Comparison of ENCODE assay signal across 22 mouse cellular contexts in the genomic region with DNA sequence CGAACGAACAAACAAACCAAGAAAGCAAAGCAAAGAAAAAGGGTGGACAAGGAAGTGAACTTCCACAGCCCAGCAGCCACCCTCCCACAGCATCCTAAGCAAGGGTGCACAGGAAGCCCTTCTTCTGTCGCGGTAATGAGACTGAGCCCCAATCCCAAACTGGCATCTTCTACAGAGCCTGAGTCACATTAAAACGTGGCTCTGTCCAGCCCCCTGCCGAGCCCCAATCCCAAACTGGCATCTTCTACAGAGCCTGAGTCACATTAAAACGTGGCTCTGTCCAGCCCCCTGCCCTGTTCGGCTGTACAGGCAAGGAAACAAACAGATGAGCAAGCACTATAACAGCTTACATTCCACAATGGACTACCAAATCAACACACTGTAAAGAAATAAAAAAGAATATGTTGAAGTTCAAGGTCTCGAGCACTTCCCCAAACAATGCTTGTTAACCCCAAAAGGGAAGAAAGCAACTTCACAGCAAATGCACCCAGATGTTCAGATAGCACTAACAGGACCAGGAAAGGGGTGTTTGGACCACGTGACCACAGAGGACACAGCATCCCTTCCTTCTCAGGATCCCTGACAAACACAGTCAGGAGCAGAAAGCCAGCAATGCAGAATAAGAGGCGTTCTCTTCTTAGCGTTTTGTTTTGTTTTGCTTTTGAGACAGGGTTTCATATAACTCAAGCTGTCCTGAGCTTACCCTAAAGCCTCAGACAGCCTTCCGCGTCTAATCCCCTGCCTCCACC. TPM values are rescaled to one million over a fixed set of nuclear protein-coding genes. Genes with fewer than 3 reads are reported as not detected.
DNase-seq lines count a peak whose midpoint lies in the region; ATAC-seq and TF ChIP-seq lines count a peak whose summit lies in the region.
"Had no signal": no experiment of that assay in that cellular context is flagged by ENCODE, and none has a peak within 500 bp of the region (broad histone marks: within the 10 kb centered on the region; RNA-seq: fewer than 3 reads in every experiment).

No protein-coding gene starts in this region.

- H3K36me3 ChIP-seq in intestine, embryonic 15.5 days: no peaks in the 10 kb centered on the region
- H3K36me3 ChIP-seq in intestine, postnatal 0 days (ENCODE audit: control insufficient read depth, insufficient read depth): no peaks in the 10 kb centered on the region
- H3K36me3 ChIP-seq in midbrain, embryonic 11.5 days (ENCODE audit: control insufficient read depth, insufficient read depth, low read length): no peaks in the 10 kb centered on the region
- no peaks in the 10 kb centered on the region for H3K36me3 ChIP-seq in midbrain, postnatal 0 days (ENCODE audit: insufficient read depth, low read length)
- H3K36me3 ChIP-seq: forebrain, embryonic 12.5 days; heart, embryonic 10.5 days; liver, embryonic 13.5 days had no signal

- no peaks in the 10 kb centered on the region for H3K9me3 ChIP-seq in intestine, embryonic 15.5 days
- no peaks in the 10 kb centered on the region for H3K9me3 ChIP-seq in intestine, postnatal 0 days (ENCODE audit: control insufficient read depth)
- no peaks in the 10 kb centered on the region for H3K9me3 ChIP-seq in midbrain, embryonic 11.5 days (ENCODE audit: control insufficient read depth, low read length)
- no peaks in the 10 kb centered on the region for H3K9me3 ChIP-seq in midbrain, postnatal 0 days (ENCODE audit: low read length)
- H3K9me3 ChIP-seq: forebrain, embryonic 12.5 days; heart, embryonic 10.5 days; liver, embryonic 13.5 days had no signal

- TF ChIP-seq CTCF in intestine, postnatal 0 days (IDR thresholded peaks at IDR 0.05; ENCODE audit: low read depth): no peak
- no peak for TF ChIP-seq CTCF in midbrain, postnatal 0 days (IDR thresholded peaks at IDR 0.05)

- no peaks in the 10 kb centered on the region for H3K27me3 ChIP-seq in intestine, embryonic 15.5 days (replicated peaks)
- H3K27me3 ChIP-seq in intestine, postnatal 0 days (replicated peaks; ENCODE audit: control insufficient read depth, insufficient read depth, low read length): peaks cover 8% of the 10 kb centered on the region
- H3K27me3 ChIP-seq in midbrain, embryonic 11.5 days (ENCODE audit: control insufficient read depth, insufficient read depth, low read length): no peaks in the 10 kb centered on the region
- no peaks in the 10 kb centered on the region for H3K27me3 ChIP-seq in midbrain, postnatal 0 days (ENCODE audit: insufficient read depth, low read length)

- H3K4me1 ChIP-seq in intestine, embryonic 15.5 days (replicated peaks): peaks cover 26% of the 10 kb centered on the region
- no peaks in the 10 kb centered on the region for H3K4me1 ChIP-seq in intestine, postnatal 0 days (replicated peaks; ENCODE audit: control insufficient read depth, insufficient read depth, low read length)
- H3K4me1 ChIP-seq in midbrain, embryonic 11.5 days (ENCODE audit: control insufficient read depth, insufficient read depth, low read length): peaks cover 23% of the 10 kb centered on the region
- H3K4me1 ChIP-seq in midbrain, postnatal 0 days (ENCODE audit: insufficient read depth, low read length): peaks cover 2% of the 10 kb centered on the region

- H3K4me2 ChIP-seq in intestine, embryonic 15.5 days (replicated peaks): no peak overlapping the region
- no peak overlapping the region for H3K4me2 ChIP-seq in intestine, postnatal 0 days (replicated peaks; ENCODE audit: low read depth)
- no peak overlapping the region for H3K4me2 ChIP-seq in midbrain, embryonic 11.5 days
- H3K4me2 ChIP-seq in midbrain, postnatal 0 days (ENCODE audit: low read depth, low read length, poor library complexity, severe bottlenecking): no peak overlapping the region
- H3K4me2 ChIP-seq: forebrain, embryonic 12.5 days; hindbrain, embryonic 14.5 days; liver, embryonic 13.5 days had no signal

- H3K9ac ChIP-seq in intestine, embryonic 15.5 days: no peak overlapping the region
- no peak overlapping the region for H3K9ac ChIP-seq in intestine, postnatal 0 days (ENCODE audit: low read depth, low read length)
- H3K9ac ChIP-seq in midbrain, embryonic 11.5 days (ENCODE audit: low read length): no peak overlapping the region
- no peak overlapping the region for H3K9ac ChIP-seq in midbrain, postnatal 0 days (replicated peaks; ENCODE audit: low read length, poor library complexity, severe bottlenecking)
- H3K9ac ChIP-seq: forebrain, embryonic 12.5 days; hindbrain, embryonic 14.5 days; liver, embryonic 13.5 days had no signal

- H3K27ac ChIP-seq in intestine, embryonic 15.5 days: peak overlapping the region; percentile 32; the same call in 1 of the 2 replicates
- H3K27ac ChIP-seq in intestine, postnatal 0 days (ENCODE audit: low read depth, low read length): no peak overlapping the region
- no peak overlapping the region for H3K27ac ChIP-seq in midbrain, embryonic 11.5 days (ENCODE audit: low read depth, low read length)
- H3K27ac ChIP-seq in midbrain, postnatal 0 days (ENCODE audit: low read depth, low read length): no peak overlapping the region
- H3K27ac ChIP-seq: forebrain, embryonic 12.5 days; heart, embryonic 10.5 days; hindbrain, embryonic 14.5 days; liver, embryonic 13.5 days had no signal

- no peak overlapping the region for H3K4me3 ChIP-seq in intestine, embryonic 15.5 days (replicated peaks)
- no peak overlapping the region for H3K4me3 ChIP-seq in intestine, postnatal 0 days (ENCODE audit: low read depth, low read length)
- no peak overlapping the region for H3K4me3 ChIP-seq in midbrain, embryonic 11.5 days (ENCODE audit: low read depth, low read length)
- H3K4me3 ChIP-seq in midbrain, postnatal 0 days (ENCODE audit: low read depth, low read length): no peak overlapping the region
- H3K4me3 ChIP-seq: forebrain, embryonic 12.5 days; heart, embryonic 10.5 days; liver, embryonic 13.5 days had no signal

- DNase-seq in midbrain, embryonic 11.5 days (ENCODE audit: low spot score, missing footprints): peak; percentile 79
- DNase-seq in midbrain, postnatal 0 days (ENCODE audit: low spot score): no peak
- no peak for DNase-seq in spleen, postnatal 36 days (ENCODE audit: low spot score in 2 of 2)
- DNase-seq: adrenal gland, postnatal 14 days; B cell, adult 2 months; cerebellum, adult 8-10 months; cerebellum, postnatal 36 days; heart, postnatal 4 days; kidney, postnatal 10 days; layer of hippocampus, postnatal 36 days; liver, embryonic 13.5 days; lung, adult 2 months; lung, postnatal 14 days; thymus, postnatal 14 days had no signal

- 37% methylated on average over 14 of the region's 14 CpGs for WGBS in intestine, embryonic 15.5 days
- WGBS in intestine, postnatal 0 days: 40% methylated on average over 14 of the region's 14 CpGs
- WGBS in midbrain, embryonic 11.5 days: 52% methylated on average over 14 of the region's 14 CpGs
- WGBS in midbrain, postnatal 0 days: 46% methylated on average over 14 of the region's 14 CpGs

- ATAC-seq in intestine, embryonic 15.5 days: no peak
- ATAC-seq in intestine, postnatal 0 days: no peak
- no peak for ATAC-seq in midbrain, embryonic 11.5 days (ENCODE audit: low FRiP score)
- no peak for ATAC-seq in midbrain, postnatal 0 days (ENCODE audit: low FRiP score)
- ATAC-seq in common myeloid progenitor, adult 5-6 weeks (replicated peaks; ENCODE audit: low read depth, poor library complexity, severe bottlenecking): peak; percentile 36
- no peak for ATAC-seq in monocyte, adult 5-6 weeks (replicated peaks; ENCODE audit: insufficient number of reproducible peaks, low FRiP score, low TSS enrichment, poor library complexity, severe bottlenecking)
- ATAC-seq: inflammation-experienced regulatory T-cells, adult 6 months had no signal

RNA-seq across cellular contexts. Expression of a gene that starts 11.8 kb away (rescaled TPM):
- polyA plus RNA-seq in intestine, embryonic 15.5 days (2015; fragmentation: Nextera tagmentation; extraction: Ambion mirVana): 15.3 and 16.2 TPM in 2 replicates
- polyA plus RNA-seq in intestine, postnatal 0 days (2015; fragmentation: Nextera tagmentation; extraction: Ambion mirVana): 3.9 and 5.4 TPM in 2 replicates
- 17.6 and 18.5 TPM in 2 replicates for polyA plus RNA-seq in midbrain, embryonic 11.5 days (2014; fragmentation: Nextera tagmentation; extraction: Ambion mirVana)
- total RNA-seq in midbrain, postnatal 0 days (2014; rRNA removed): 68.7 and 81.1 TPM in 2 replicates
- polyA plus RNA-seq in midbrain, postnatal 0 days (2015; fragmentation: Nextera tagmentation; extraction: Ambion mirVana): 20.7 and 23.1 TPM in 2 replicates
- total RNA-seq in common myeloid progenitor, adult 5-6 weeks (2017): 0.78 and 1.8 TPM in 2 replicates
- 139 to 166 TPM (median 160 TPM) in 3 replicates for total RNA-seq in monocyte, adult 5-6 weeks (2017)

RNA-seq across cellular contexts. Expression of a gene that starts 46.3 kb away (rescaled TPM):
- polyA plus RNA-seq in intestine, embryonic 15.5 days (2015; fragmentation: Nextera tagmentation; extraction: Ambion mirVana): 37.8 and 43.8 TPM in 2 replicates
- 14.6 and 15.6 TPM in 2 replicates for polyA plus RNA-seq in intestine, postnatal 0 days (2015; fragmentation: Nextera tagmentation; extraction: Ambion mirVana)
- 54.1 and 70.1 TPM in 2 replicates for polyA plus RNA-seq in midbrain, embryonic 11.5 days (2014; fragmentation: Nextera tagmentation; extraction: Ambion mirVana)
- 40.0 and 51.2 TPM in 2 replicates for total RNA-seq in midbrain, postnatal 0 days (2014; rRNA removed)
- 11.5 and 13.2 TPM in 2 replicates for polyA plus RNA-seq in midbrain, postnatal 0 days (2015; fragmentation: Nextera tagmentation; extraction: Ambion mirVana)
- total RNA-seq in common myeloid progenitor, adult 5-6 weeks (2017): 149 and 161 TPM in 2 replicates
- total RNA-seq in monocyte, adult 5-6 weeks (2017): 37.9 to 43.0 TPM (median 38.5 TPM) in 3 replicates
